Mouse (Mus musculus) cortical plate, adult 2 months (tissue): ENCODE data around the gene Zfp687.

Experiments used
- CTCF ChIP-seq: fragments of 200-500 bp; IDR thresholded peaks from 2 replicates; pipeline ENCODE4 v1.5.1; 2011; ENCODE audit warnings: mild to moderate bottlenecking, control low read depth, low read length; ENCODE audit not compliant: insufficient read depth; ENCODE audit errors: extremely low read depth
- POLR2A ChIP-seq: fragments of 200-500 bp; IDR thresholded peaks from 2 replicates; pipeline ENCODE4 v1.6.1; 2011; ENCODE audit warnings: mild to moderate bottlenecking, low read length, control low read depth; ENCODE audit not compliant: insufficient read depth; ENCODE audit errors: extremely low read depth

DNA sequence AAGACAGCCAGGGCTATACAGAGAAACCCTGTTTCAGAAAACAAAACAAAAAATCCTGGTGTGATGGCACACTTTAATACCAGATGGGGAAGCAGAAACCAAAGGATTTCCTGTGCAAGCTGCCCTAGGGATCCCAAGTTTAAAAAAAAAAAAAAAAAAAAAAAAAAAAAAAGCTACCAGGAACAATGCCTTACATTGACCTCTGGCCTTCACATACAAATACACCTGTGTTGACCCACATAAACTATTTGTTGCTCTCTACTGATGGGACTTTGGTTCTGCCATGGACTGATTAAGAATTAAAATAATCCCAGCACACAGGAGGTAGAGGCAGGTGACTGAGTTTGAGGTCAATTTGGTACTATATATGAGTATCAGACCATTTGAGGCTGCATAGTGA is 12.0 kb downstream of the Zfp687 start:
- TF ChIP-seq CTCF (no peak), POLR2A (no peak)
